Mouse (Mus musculus) 3134 (cell line): ENCODE results near the gene Smox.

Experiments
- DNase-seq: peaks from one replicate; pipeline ENCODE4 v3.0.0-alpha.2; 2011; ENCODE audit warnings: low spot score; ENCODE audit not compliant: insufficient read length; ENCODE audit errors: extremely low read depth

Smox gene

DNA sequence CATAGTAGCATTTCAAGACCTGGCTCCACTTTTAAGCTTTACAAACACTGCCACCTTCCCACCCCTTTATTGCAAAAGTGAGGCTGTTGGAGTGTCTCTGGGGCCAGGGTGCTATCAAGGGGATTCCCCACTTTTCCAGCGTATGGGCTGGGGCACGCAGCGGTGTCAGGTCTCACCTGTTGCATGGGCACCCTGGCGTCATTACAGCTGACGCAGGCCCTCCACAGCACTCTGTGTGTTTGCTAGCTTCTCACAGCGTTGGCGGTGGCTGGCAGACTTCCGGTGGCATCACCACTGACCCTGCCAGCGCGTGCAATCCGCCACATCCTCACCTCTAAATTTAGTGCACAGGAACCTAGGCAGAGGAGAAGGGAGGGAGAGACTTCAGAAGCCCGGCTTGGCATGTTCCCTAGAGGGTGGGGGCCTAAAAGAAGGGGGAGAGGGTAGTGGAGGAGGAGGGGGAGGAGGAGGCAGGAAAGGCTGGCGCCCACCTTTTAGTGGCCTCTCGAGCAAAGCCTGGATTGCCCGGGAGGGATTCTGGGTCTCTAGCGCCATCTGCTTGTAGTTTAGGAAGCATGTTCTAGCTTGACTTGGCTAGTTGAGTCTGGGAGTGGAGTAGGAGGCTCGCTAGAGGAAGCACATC, 18.5 kb downstream of the Smox start:
- peak; percentile 74 for DNase-seq

DNA sequence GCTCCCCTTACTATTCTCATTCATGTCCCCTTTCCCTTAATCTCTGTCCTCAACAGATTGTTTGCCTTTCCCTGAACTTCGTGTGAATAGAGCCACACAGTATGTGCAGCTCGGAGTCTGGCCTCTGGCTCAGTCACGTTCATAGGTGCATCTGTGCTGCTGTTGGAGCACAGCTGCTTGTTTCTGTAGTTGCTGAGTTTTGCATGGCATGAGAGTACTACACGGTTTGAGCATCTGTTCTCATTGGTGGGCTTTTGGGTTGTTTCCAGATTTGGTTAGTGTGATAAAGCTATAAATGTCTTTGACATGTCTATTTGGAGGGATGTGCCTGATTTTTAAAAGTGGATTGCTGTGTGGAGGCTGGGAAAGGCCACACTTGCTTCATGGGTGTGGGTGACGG, 19.2 kb downstream of the Smox start:
- DNase-seq = no peak

DNA sequence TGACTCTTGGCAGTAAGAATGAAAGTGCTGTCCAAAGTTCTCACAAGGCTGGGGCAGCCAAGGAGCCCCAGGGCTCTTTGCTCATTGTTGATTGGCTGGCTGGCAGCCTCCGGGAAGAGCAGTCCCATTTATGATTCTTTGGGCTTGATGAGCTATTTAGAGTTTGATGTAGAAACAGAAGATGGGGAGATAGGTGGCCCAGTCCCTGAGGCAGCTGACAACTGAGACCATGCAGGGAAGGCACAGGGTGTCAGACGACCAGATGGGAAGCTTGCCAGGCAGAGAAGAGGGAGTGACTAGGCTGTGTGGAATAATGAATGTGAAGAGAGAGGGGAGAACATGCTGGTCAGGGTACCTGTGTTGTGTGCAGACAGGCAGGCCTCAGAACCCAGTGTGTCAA, 22.2 kb downstream of the Smox start:
- no peak for DNase-seq

GRCm38 (mm10) chr2:131514055-131514621, 22.8 kb downstream of the Smox start:
- no peak for DNase-seq

GRCm38 (mm10) chr2:131517550-131517949, 26.3 kb downstream of the Smox start:
- no peak for DNase-seq

DNA sequence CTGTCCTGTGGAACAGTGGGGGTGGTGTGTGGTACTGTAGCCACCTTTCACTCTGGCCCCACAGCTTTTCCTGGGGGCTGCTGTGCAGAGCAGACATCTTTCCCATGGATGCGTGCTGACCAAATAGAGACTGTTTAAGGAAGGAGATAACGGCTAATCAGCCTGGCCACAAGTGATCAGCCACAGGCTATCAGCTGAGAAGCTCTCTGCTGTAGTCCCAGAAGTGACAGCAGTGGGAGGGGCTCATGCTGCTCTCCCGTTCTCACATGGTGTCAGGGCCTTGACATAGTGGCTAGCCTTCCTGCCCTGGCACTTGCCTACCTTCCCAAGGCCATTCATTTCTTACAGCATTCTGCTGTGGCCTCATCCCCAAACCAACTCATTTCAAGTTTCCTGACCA, 27.5 kb downstream of the Smox start:
- DNase-seq = no peak

DNA sequence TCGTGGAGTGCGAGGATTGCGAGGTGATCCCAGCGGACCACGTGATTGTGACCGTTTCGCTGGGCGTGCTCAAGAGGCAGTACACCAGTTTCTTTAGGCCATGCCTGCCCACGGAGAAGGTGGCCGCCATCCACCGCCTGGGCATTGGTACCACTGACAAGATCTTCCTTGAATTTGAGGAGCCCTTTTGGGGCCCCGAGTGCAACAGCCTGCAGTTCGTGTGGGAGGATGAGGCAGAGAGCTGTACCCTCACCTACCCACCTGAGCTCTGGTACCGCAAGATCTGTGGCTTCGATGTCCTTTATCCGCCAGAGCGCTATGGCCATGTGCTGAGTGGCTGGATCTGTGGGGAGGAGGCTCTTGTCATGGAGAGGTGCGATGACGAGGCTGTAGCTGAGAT, 29.4 kb downstream of the Smox start:
- DNase-seq = no peak

DNA sequence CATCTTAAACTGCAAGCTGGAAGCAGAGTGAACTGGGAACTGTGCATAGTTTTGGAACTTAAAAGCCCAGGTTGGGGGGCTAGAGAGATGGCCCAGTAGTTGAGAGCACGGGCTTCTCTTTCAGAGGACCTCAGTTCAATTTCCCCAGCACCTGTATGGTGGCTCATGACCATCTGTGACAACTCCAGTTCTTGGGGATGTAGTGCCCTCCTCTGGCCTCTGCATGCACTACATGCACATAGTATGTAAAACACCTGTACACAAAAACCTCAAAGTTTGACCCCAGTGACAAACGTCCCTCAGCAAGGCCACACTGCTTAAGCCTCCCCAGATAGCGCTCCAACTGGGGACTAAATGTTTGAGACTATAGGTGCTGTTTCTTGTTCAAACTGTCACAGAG, 35.8 kb downstream of the Smox start:
- DNase-seq = no peak

- DNase-seq = no peak
These were observed 38.8 kb downstream of the Smox start for GRCm38 (mm10) chr2:131529898-131530622.

GRCm38 (mm10) chr2:131530623-131531008, 39.3 kb downstream of the Smox start:
- peak; percentile 66 for DNase-seq

DNA sequence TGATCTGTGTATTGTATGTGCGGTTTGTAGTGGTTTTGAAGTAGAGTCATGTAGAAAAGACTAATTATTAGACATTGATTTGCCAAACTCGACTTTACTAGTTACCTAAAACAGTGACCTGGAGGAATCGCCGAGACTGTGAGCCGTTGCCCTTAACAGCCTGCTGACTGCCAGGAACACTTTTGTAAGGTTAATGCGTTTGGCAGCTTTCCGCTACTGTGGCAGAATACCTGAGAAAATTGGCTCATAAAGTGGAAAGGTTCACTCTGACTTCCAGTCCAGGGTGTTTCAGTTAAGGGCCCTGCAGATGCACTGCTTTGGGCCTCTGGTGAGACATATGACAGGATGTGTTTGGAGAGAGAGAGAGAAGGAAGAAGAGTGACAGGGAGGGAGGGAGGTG, 40.0 kb downstream of the Smox start:
- DNase-seq = no peak

DNA sequence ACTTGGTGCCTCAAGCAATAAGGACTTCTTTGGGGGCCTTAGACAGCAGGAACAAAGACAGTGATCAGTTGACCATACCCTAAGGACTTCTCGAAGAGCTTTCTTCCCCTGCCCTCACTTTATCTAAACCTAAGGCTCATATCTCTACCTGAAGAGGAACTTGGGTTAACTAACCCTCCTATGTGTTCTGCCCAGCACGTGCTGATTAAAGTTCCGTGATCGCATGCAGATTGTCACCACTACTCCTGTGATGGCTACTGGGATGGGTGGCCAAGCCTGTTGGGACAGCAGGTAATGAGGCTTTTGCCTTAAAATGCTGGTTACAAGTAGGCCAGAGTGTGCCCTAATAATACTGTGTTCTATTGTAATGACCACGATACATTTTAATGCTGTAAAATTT, 43.9 kb downstream of the Smox start:
- no peak for DNase-seq

DNA sequence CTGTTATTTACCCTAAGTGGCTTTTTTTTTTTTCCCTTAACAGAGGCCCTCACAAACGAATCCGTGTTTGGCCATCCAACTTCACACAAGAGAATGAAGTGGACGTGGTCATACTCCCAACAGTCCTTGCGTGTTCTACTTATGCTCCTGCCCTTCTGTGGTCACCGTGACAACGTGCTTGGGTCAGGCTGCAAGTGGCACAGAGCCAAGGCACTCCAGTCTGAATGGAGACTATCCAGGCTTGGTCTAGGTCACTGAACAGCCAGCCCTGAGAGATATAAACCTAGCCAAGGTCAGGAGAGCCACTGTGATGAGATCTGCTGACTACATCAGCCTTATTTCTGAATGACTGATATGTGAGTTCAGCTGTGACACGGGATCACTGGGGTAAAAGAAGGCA, 47.0 kb downstream of the Smox start:
- DNase-seq = no peak

DNA sequence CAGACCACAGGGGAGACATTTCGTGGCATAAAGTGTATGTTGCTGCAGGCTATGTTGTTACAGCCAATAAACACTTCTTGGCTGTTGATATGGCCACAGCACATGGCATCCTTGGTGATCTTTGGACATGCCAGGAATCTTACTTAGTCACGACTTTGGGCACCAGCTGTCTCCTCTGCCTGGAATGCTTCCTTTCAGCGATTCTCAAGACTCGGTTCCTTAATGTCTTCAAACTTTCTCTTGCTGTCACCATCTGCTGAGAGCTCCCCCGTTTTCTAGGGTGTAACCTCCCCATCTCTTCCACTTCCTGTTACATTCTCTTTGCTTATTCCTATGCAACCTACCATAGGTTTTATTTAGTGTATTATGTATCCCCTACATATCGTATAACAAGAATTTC, 48.5 kb downstream of the Smox start:
- no peak for DNase-seq

GRCm38 (mm10) chr2:131541686-131542085, 50.4 kb downstream of the Smox start:
- DNase-seq = no peak

DNA sequence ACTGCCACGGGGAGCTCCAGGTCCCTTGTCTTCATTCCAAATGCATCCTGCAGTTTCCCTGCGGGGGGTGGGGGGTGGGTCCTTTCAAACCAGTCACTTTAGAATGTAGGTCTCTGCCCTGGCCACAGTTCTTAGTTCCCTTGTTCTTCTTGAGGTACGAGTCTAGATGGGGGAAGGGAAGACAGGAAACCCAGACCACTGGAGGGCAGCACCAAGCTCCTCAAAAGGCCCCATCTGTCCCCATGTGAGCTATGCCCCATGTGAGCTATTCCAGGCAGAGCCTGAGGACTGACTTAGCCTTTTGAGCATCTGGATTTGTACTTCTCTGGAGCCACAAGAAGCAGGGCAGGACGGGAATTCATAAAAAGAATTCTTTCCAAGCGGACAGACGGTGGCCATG, 51.2 kb downstream of the Smox start:
- no peak for DNase-seq

- DNase-seq = no peak
These were observed 54.4 kb downstream of the Smox start for GRCm38 (mm10) chr2:131545386-131546307.

- no peak for DNase-seq
These were observed 55.0 kb downstream of the Smox start for GRCm38 (mm10) chr2:131546308-131546700.

DNA sequence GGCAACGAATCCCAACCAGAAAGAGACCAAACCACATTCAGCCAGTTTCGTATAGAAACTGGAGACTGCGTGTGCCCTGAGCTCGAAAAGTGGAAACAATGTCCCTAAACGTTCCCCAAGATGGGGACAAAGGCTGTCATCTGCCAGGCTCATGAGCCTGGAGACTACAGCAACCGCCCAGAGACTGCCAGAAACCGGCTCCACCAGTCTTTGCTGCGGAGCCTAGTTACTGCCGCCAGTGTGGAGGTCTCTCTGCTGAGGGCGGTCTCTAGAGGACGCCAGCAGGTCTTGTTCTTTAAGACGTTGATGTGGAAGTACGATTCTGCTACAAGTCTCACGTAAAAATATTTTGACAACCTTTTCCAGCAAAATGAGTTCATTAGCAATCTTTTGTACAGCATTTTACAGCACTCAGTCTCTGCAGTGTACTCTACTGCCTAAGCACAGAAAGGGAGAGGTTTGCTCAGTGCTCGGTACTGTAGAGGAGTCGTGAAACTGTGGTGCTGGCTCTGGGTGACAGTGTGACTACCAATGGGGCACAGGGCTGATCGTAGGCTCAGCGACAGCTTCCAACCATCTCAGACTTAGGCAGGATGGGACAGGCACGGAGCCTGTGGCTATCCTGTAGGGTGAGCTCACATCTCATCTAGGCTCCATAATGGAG, 55.6 kb downstream of the Smox start:
- DNase-seq = no peak

GRCm38 (mm10) chr2:131548330-131548729, 57.0 kb downstream of the Smox start:
- DNase-seq = peak; percentile 73

DNA sequence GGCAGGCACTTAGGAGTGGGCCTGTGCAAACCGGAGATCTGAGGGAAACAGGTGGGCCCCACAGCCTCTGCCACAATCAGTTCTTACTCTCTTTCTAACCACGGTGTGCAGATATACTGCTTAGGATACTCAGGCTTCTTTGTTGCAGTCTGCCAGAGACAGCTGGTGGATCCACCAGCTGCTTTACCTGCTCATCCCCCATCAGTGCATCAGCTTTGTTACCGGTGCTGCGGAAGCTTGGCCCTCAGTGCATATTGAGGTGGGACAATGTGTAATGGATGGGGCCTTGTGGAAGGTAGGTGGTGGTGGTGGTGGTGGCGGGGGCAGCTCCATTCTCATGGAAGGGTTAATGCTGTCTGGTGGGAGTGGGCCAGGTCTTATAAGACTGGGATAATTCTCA, 57.8 kb downstream of the Smox start:
- no peak for DNase-seq
